Comparison of ENCODE assay signal across 15 mouse cellular contexts in genomic region chr19:17606510-17606909, GRCm38 (mm10).
"Had no signal": no experiment of that assay in that cellular context is flagged by ENCODE, and none has a peak within 500 bp of the region (broad histone marks: within the 10 kb centered on the region; RNA-seq: fewer than 3 reads in every experiment).

No protein-coding gene starts in this region.

- H3K27me3 ChIP-seq: megakaryocyte, embryonic 14.5 days; midbrain, embryonic 13.5 days; midbrain, embryonic 15.5 days; neural tube, embryonic 12.5 days; stomach, embryonic 15.5 days had no signal

- H3K9ac ChIP-seq: liver, postnatal 0 days; midbrain, embryonic 13.5 days; midbrain, embryonic 15.5 days; neural tube, embryonic 12.5 days; stomach, embryonic 15.5 days had no signal

- H3K4me3 ChIP-seq: megakaryocyte, embryonic 14.5 days; midbrain, embryonic 13.5 days; midbrain, embryonic 15.5 days; neural tube, embryonic 12.5 days; stomach, embryonic 15.5 days had no signal

- H3K4me2 ChIP-seq: midbrain, embryonic 11.5 days; midbrain, embryonic 13.5 days; midbrain, embryonic 15.5 days; neural tube, embryonic 12.5 days; stomach, embryonic 15.5 days had no signal

- H3K27ac ChIP-seq: macrophage; midbrain, embryonic 13.5 days; midbrain, embryonic 15.5 days; neural tube, embryonic 12.5 days; stomach, embryonic 15.5 days; stomach, postnatal 0 days had no signal

- DNase-seq: liver, postnatal 0 days; lung, adult 2 months; right cerebral cortex, postnatal 14 days; thymus, adult 2 months; thymus, postnatal 25 days; thymus, postnatal 4 days had no signal

- ATAC-seq: liver, postnatal 0 days; lung, postnatal 0 days; midbrain, embryonic 13.5 days; midbrain, embryonic 15.5 days had no signal

- H3K36me3 ChIP-seq: midbrain, embryonic 13.5 days; midbrain, embryonic 15.5 days; neural tube, embryonic 12.5 days; stomach, embryonic 15.5 days had no signal

- H3K4me1 ChIP-seq: megakaryocyte, embryonic 14.5 days; midbrain, embryonic 13.5 days; midbrain, embryonic 15.5 days; neural tube, embryonic 12.5 days; stomach, embryonic 15.5 days had no signal

- H3K9me3 ChIP-seq: megakaryocyte, embryonic 14.5 days; midbrain, embryonic 13.5 days; midbrain, embryonic 15.5 days; neural tube, embryonic 12.5 days; stomach, embryonic 15.5 days had no signal
